Mouse (Mus musculus) natural killer cell, adult 2 months (primary cell): ENCODE data around the gene Olig1.

Experiments
- DNase-seq, 2 experiments: peaks; one replicate each; pipeline ENCODE4 v3.0.0; 2022; ENCODE audit warnings: low spot score in 2 of 2

The Olig1 gene

GRCm38 (mm10) chr16:91269468-91270211 is at the start of gene Olig1:
Gene Olig1, plus strand, starts transcription at chr16:91269772.
- no peak for DNase-seq

GRCm38 (mm10) chr16:91222171-91222642 is 47.4 kb upstream of the Olig1 start:
- no peak for DNase-seq

- DNase-seq = no peak
Measured at GRCm38 (mm10) chr16:91222643-91223271, 46.8 kb upstream of the Olig1 start.

- no peak for DNase-seq
Measured at GRCm38 (mm10) chr16:91223327-91224067, 46.1 kb upstream of the Olig1 start.

- no peak for DNase-seq
Measured at GRCm38 (mm10) chr16:91224068-91224402, 45.5 kb upstream of the Olig1 start.

GRCm38 (mm10) chr16:91224481-91225232 is 44.9 kb upstream of the Olig1 start:
- DNase-seq = no peak

- DNase-seq = no peak
Measured at GRCm38 (mm10) chr16:91225233-91226037, 44.1 kb upstream of the Olig1 start, which contains the start of gene Olig2. Gene Olig2, plus strand, starts transcription at chr16:91225457.

GRCm38 (mm10) chr16:91226038-91226882 is 43.3 kb upstream of the Olig1 start:
- no peak for DNase-seq

GRCm38 (mm10) chr16:91226883-91227759 is 42.5 kb upstream of the Olig1 start:
- no peak for DNase-seq

GRCm38 (mm10) chr16:91227760-91228043 is 41.9 kb upstream of the Olig1 start:
- no peak for DNase-seq

GRCm38 (mm10) chr16:91228238-91229071 is 41.1 kb upstream of the Olig1 start:
- DNase-seq = no peak

- DNase-seq = no peak
Measured at GRCm38 (mm10) chr16:91229072-91229348, 40.6 kb upstream of the Olig1 start.

- no peak for DNase-seq
Measured at GRCm38 (mm10) chr16:91229643-91230042, 39.9 kb upstream of the Olig1 start.

- no peak for DNase-seq
Measured at GRCm38 (mm10) chr16:91231781-91232469, 37.6 kb upstream of the Olig1 start.

GRCm38 (mm10) chr16:91232470-91233240 is 36.9 kb upstream of the Olig1 start:
- DNase-seq = no peak

GRCm38 (mm10) chr16:91233241-91233944 is 36.2 kb upstream of the Olig1 start:
- no peak for DNase-seq

- DNase-seq = no peak
Measured at GRCm38 (mm10) chr16:91239024-91239423, 30.5 kb upstream of the Olig1 start.
